Mouse (Mus musculus) layer of hippocampus, postnatal 25 days (tissue): ENCODE measurements around the gene Rnf207. TPM values are rescaled to one million over a fixed set of nuclear protein-coding genes. Genes with fewer than 3 reads are reported as not detected.

Experiments
- total RNA-seq, 2 experiments: library from RNA; stranded (reverse); gene quantifications; 2 replicates each; pipeline ENCODE4 v1.2.3; 2021

Rnf207 gene
- total RNA-seq, 2 experiments from 2014 or later: 2.6 to 5.8 TPM

Other genes with a start within 250 kb of the Rnf207 start
- 100 to 1,000 TPM; 128 to 173 TPM for gene Plekhg5, start 246.5 kb downstream of the Rnf207 start, total RNA-seq
- gene Tnfrsf25, start 203.1 kb downstream of the Rnf207 start, total RNA-seq: 10 to 100 TPM; 26.4 to 42.6 TPM
- gene Espn, start 166.6 kb downstream of the Rnf207 start, total RNA-seq: 1 to 10 TPM; 1.3 to 1.4 TPM
- gene Hes2, start 160.1 kb downstream of the Rnf207 start, total RNA-seq: not detected
- 100 to 1,000 TPM; 318 to 353 TPM for gene Acot7, start 140.9 kb downstream of the Rnf207 start, total RNA-seq
- gene Gpr153, start 44.8 kb downstream of the Rnf207 start, total RNA-seq: 1 to 10 TPM; 5.4 to 6.0 TPM
- gene Hes3, start 27.3 kb downstream of the Rnf207 start, total RNA-seq: not detected
- 10 to 100 TPM; 38.9 to 45.1 TPM for gene Icmt, start 21.8 kb downstream of the Rnf207 start, total RNA-seq
- gene Rpl22, start 6.7 kb upstream of the Rnf207 start, total RNA-seq: 100 to 1,000 TPM; 200 to 205 TPM
- 100 to 1,000 TPM; 113 to 130 TPM for gene Chd5, start 19.7 kb upstream of the Rnf207 start, total RNA-seq
- gene Nphp4, start 157.7 kb upstream of the Rnf207 start, total RNA-seq: 10 to 100 TPM; 21.7 to 27.5 TPM
- 100 to 1,000 TPM; 683 to 696 TPM for gene Kcnab2, start 158.9 kb upstream of the Rnf207 start, total RNA-seq